In the genomic region with DNA sequence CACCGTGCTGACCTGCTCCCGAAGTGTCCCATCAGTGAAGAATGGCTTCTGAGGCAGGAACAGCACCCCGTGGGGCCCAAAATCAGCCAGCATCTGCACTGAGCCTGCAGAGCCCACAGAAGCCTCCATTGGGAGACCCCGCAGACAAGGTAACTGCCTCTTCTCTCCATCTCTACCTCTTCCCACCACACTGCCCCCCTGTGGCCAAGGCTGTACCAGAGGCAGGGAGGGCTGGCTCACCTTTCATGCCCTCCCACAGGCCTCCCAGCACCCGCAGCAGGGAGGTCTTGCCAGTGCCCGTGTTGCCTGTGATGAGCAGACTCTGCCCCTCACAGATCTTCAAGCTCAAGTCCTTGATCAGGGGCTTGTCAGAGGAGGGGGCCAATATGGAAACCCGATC, we compare ENCODE assay signal across 14 mouse cellular contexts. TPM values are rescaled to one million over a fixed set of nuclear protein-coding genes. Genes with fewer than 3 reads are reported as not detected.
DNase-seq lines count a peak whose midpoint lies in the region; ATAC-seq and TF ChIP-seq lines count a peak whose summit lies in the region.
"Had no signal": no experiment of that assay in that cellular context is flagged by ENCODE, and none has a peak within 500 bp of the region (broad histone marks: within the 10 kb centered on the region; RNA-seq: fewer than 3 reads in every experiment).

No protein-coding gene starts in this region.

- peaks cover 14% of the 10 kb centered on the region; the same call in 1 of the 2 replicates for H3K36me3 ChIP-seq in midbrain, postnatal 0 days (ENCODE audit: insufficient read depth, low read length)
- H3K36me3 ChIP-seq in midbrain, embryonic 15.5 days (replicated peaks): no peaks in the 10 kb centered on the region

- no peaks in the 10 kb centered on the region for H3K27me3 ChIP-seq in midbrain, postnatal 0 days (ENCODE audit: insufficient read depth, low read length)
- H3K27me3 ChIP-seq in midbrain, embryonic 15.5 days (replicated peaks): no peaks in the 10 kb centered on the region
- H3K27me3 ChIP-seq: lung, embryonic 15.5 days; neural tube, embryonic 12.5 days had no signal

- H3K9me3 ChIP-seq in midbrain, postnatal 0 days (ENCODE audit: low read length): no peaks in the 10 kb centered on the region
- H3K9me3 ChIP-seq in midbrain, embryonic 15.5 days: no peaks in the 10 kb centered on the region
- H3K9me3 ChIP-seq: lung, embryonic 15.5 days; neural tube, embryonic 12.5 days had no signal

- H3K4me2 ChIP-seq in midbrain, postnatal 0 days (ENCODE audit: low read depth, low read length, poor library complexity, severe bottlenecking): no peak overlapping the region
- no peak overlapping the region for H3K4me2 ChIP-seq in midbrain, embryonic 15.5 days
- H3K4me2 ChIP-seq: lung, embryonic 15.5 days; neural tube, embryonic 12.5 days had no signal

- H3K4me3 ChIP-seq in midbrain, postnatal 0 days (ENCODE audit: low read depth, low read length): no peak overlapping the region
- H3K4me3 ChIP-seq in midbrain, embryonic 15.5 days: no peak overlapping the region
- H3K4me3 ChIP-seq: lung, embryonic 15.5 days; neural tube, embryonic 12.5 days had no signal

- H3K27ac ChIP-seq in midbrain, postnatal 0 days (ENCODE audit: low read depth, low read length): no peak overlapping the region
- H3K27ac ChIP-seq in midbrain, embryonic 15.5 days: no peak overlapping the region
- H3K27ac ChIP-seq: lung, embryonic 15.5 days; neural tube, embryonic 12.5 days had no signal

- H3K4me1 ChIP-seq in midbrain, postnatal 0 days (ENCODE audit: insufficient read depth, low read length): no peaks in the 10 kb centered on the region
- no peaks in the 10 kb centered on the region for H3K4me1 ChIP-seq in midbrain, embryonic 15.5 days
- H3K4me1 ChIP-seq: lung, embryonic 15.5 days; neural tube, embryonic 12.5 days had no signal

- H3K9ac ChIP-seq in midbrain, postnatal 0 days (replicated peaks; ENCODE audit: low read length, poor library complexity, severe bottlenecking): no peak overlapping the region
- no peak overlapping the region for H3K9ac ChIP-seq in midbrain, embryonic 15.5 days
- H3K9ac ChIP-seq: lung, embryonic 15.5 days; neural tube, embryonic 12.5 days had no signal

- peak; percentile 32; the same call in 1 of the 2 replicates for TF ChIP-seq CTCF in midbrain, postnatal 0 days (IDR thresholded peaks at IDR 0.05)

- peak; percentile 18 for DNase-seq in heart, postnatal 4 days
- no peak for DNase-seq in heart, adult 18-20 months
- no peak for DNase-seq in midbrain, postnatal 0 days (ENCODE audit: low spot score)
- DNase-seq in ZHBTc4 (ENCODE audit: low read depth, low spot score): peak; percentile 42
- DNase-seq in testis, postnatal 10 days (ENCODE audit: low spot score): peak; percentile 70
- no peak for DNase-seq in urinary bladder, adult 2 months (ENCODE audit: low spot score)
- DNase-seq in urinary bladder, postnatal 10 days (ENCODE audit: low spot score): no peak
- DNase-seq: cerebellum, postnatal 36 days had no signal

- ATAC-seq in midbrain, postnatal 0 days (ENCODE audit: low FRiP score): no peak
- ATAC-seq in midbrain, embryonic 15.5 days (replicated peaks): no peak

- WGBS in midbrain, postnatal 0 days: 78% methylated on average over 7 of the region's 7 CpGs
- WGBS in midbrain, embryonic 15.5 days: 74% methylated on average over 7 of the region's 7 CpGs

RNA-seq across cellular contexts. Expression of gene Abcd4, which starts 11.4 kb away (rescaled TPM):
- total RNA-seq in heart, postnatal 4 days (2021): 1 to 10 TPM; 5.8 to 6.0 TPM
- 1 to 10 TPM; 5.8 to 7.4 TPM for total RNA-seq in heart, adult 18-20 months (2021)
- total RNA-seq in midbrain, postnatal 0 days (2014; rRNA removed): 6.8 and 10.0 TPM in 2 replicates
- 9.0 and 10.4 TPM in 2 replicates for polyA plus RNA-seq in midbrain, postnatal 0 days (2015; fragmentation: Nextera tagmentation; extraction: Ambion mirVana)
- 13.5 and 15.6 TPM in 2 replicates for polyA plus RNA-seq in midbrain, embryonic 15.5 days (2015; fragmentation: Nextera tagmentation; extraction: Ambion mirVana)
- 31.0 and 39.8 TPM in 2 replicates for polyA plus RNA-seq in urinary bladder, adult 2 months (2012; rRNA removed)

RNA-seq across cellular contexts. Expression of gene Vrtn, which starts 35.0 kb away (rescaled TPM):
- total RNA-seq in heart, postnatal 4 days (2021): not detected
- total RNA-seq in heart, adult 18-20 months (2021): not detected
- total RNA-seq in midbrain, postnatal 0 days (2014; rRNA removed): not detected in 2 replicates
- polyA plus RNA-seq in midbrain, postnatal 0 days (2015; fragmentation: Nextera tagmentation; extraction: Ambion mirVana): not detected in 2 replicates
- 0.09 TPM in 1 of 2 replicates, not detected in the other for polyA plus RNA-seq in midbrain, embryonic 15.5 days (2015; fragmentation: Nextera tagmentation; extraction: Ambion mirVana)
- not detected in 2 replicates for polyA plus RNA-seq in urinary bladder, adult 2 months (2012; rRNA removed)
- total RNA-seq: heart, postnatal 14 days; layer of hippocampus, postnatal 10 days had no signal
- polyA plus RNA-seq: forebrain, embryonic 11.5 days; neural tube, embryonic 12.5 days had no signal

RNA-seq across cellular contexts. Expression of gene Vsx2, which starts 36.3 kb away (rescaled TPM):
- total RNA-seq in heart, postnatal 4 days (2021): not detected
- not detected for total RNA-seq in heart, adult 18-20 months (2021)
- total RNA-seq in midbrain, postnatal 0 days (2014; rRNA removed): 1.8 and 3.0 TPM in 2 replicates
- polyA plus RNA-seq in midbrain, postnatal 0 days (2015; fragmentation: Nextera tagmentation; extraction: Ambion mirVana): 0.83 and 1.2 TPM in 2 replicates
- 1.5 and 1.7 TPM in 2 replicates for polyA plus RNA-seq in midbrain, embryonic 15.5 days (2015; fragmentation: Nextera tagmentation; extraction: Ambion mirVana)
- polyA plus RNA-seq in urinary bladder, adult 2 months (2012; rRNA removed): 0.01 TPM in 1 of 2 replicates, not detected in the other
- polyA plus RNA-seq: forebrain, embryonic 11.5 days; lung, embryonic 15.5 days had no signal

Comparison
In these comparisons a context has a peak if more than half of its experiments do, and no peak if none do; other contexts are left out.
1. DNase-seq: peak in heart, postnatal 4 days (single experiment), ZHBTc4 (single experiment) and testis, postnatal 10 days (single experiment); none in heart, adult 18-20 months (0 of 2), midbrain, postnatal 0 days (single experiment), urinary bladder, adult 2 months (single experiment) and urinary bladder, postnatal 10 days (single experiment).